ENCODE assay signal across 8 mouse cellular contexts in genomic region chr14:55094704-55095231, GRCm38 (mm10). TPM values are rescaled to one million over a fixed set of nuclear protein-coding genes. Genes with fewer than 3 reads are reported as not detected.
DNase-seq lines count a peak whose midpoint lies in the region; ATAC-seq and TF ChIP-seq lines count a peak whose summit lies in the region.

Gene Thtpa, plus strand, starts transcription at chr14:55094784.

- H3K4me1 ChIP-seq in embryonic facial prominence, embryonic 15.5 days: peaks cover 36% of the 10 kb centered on the region
- peaks cover 20% of the 10 kb centered on the region for H3K4me1 ChIP-seq in heart, embryonic 11.5 days (ENCODE audit: control insufficient read depth, insufficient read depth, low read length)
- H3K4me1 ChIP-seq in kidney, embryonic 15.5 days: peaks cover 50% of the 10 kb centered on the region
- peaks cover 52% of the 10 kb centered on the region for H3K4me1 ChIP-seq in liver, embryonic 12.5 days
- peaks cover 7% of the 10 kb centered on the region for H3K4me1 ChIP-seq in stomach, postnatal 0 days (replicated peaks; ENCODE audit: control insufficient read depth, insufficient read depth)

- WGBS in embryonic facial prominence, embryonic 15.5 days: under 1% methylated on average over 30 of the region's 30 CpGs
- WGBS in heart, embryonic 11.5 days (ENCODE audit: insufficient replicate concordance): 3% methylated on average over 30 of the region's 30 CpGs
- under 1% methylated on average over 30 of the region's 30 CpGs for WGBS in kidney, embryonic 15.5 days
- under 1% methylated on average over 30 of the region's 30 CpGs for WGBS in liver, embryonic 12.5 days (ENCODE audit: insufficient replicate concordance)
- WGBS in stomach, postnatal 0 days: under 1% methylated on average over 30 of the region's 30 CpGs

- peak within 1 kb of the TSS; percentile 68 for H3K9ac ChIP-seq in embryonic facial prominence, embryonic 15.5 days
- peak within 1 kb of the TSS; percentile 70 for H3K9ac ChIP-seq in heart, embryonic 11.5 days (ENCODE audit: low read depth, low read length)
- H3K9ac ChIP-seq in kidney, embryonic 15.5 days: peak within 1 kb of the TSS; percentile 69
- H3K9ac ChIP-seq in liver, embryonic 12.5 days: peak within 1 kb of the TSS; percentile 74
- peak within 1 kb of the TSS; percentile 75 for H3K9ac ChIP-seq in stomach, postnatal 0 days (ENCODE audit: low read length)

- peak; percentile 70 for ATAC-seq in embryonic facial prominence, embryonic 15.5 days (ENCODE audit: insufficient number of reproducible peaks, low FRiP score, low TSS enrichment, low read depth)
- peak; percentile 55; the same call in 1 of the 2 replicates for ATAC-seq in heart, embryonic 11.5 days (replicated peaks; ENCODE audit: insufficient number of reproducible peaks, low FRiP score, low TSS enrichment)
- ATAC-seq in kidney, embryonic 15.5 days (replicated peaks; ENCODE audit: low FRiP score): peak; percentile 69
- peak; percentile 65 for ATAC-seq in liver, embryonic 12.5 days
- peak; percentile 81 for ATAC-seq in stomach, postnatal 0 days (ENCODE audit: low FRiP score, low TSS enrichment)

- H3K36me3 ChIP-seq in embryonic facial prominence, embryonic 15.5 days: peaks cover 16% of the 10 kb centered on the region
- H3K36me3 ChIP-seq in heart, embryonic 11.5 days (ENCODE audit: control insufficient read depth, insufficient read depth, low read length): no peaks in the 10 kb centered on the region; the same call in 1 of the 2 replicates
- H3K36me3 ChIP-seq in kidney, embryonic 15.5 days: peaks cover 21% of the 10 kb centered on the region; the same call in 1 of the 2 replicates
- H3K36me3 ChIP-seq in liver, embryonic 12.5 days: peaks cover 23% of the 10 kb centered on the region
- peaks cover 5% of the 10 kb centered on the region; the same call in 1 of the 2 replicates for H3K36me3 ChIP-seq in stomach, postnatal 0 days (ENCODE audit: control insufficient read depth, insufficient read depth, low read length)

- H3K4me2 ChIP-seq in embryonic facial prominence, embryonic 15.5 days (replicated peaks): peak within 1 kb of the TSS; percentile 66
- H3K4me2 ChIP-seq in heart, embryonic 11.5 days: peak within 1 kb of the TSS; percentile 70
- peak within 1 kb of the TSS; percentile 76 for H3K4me2 ChIP-seq in kidney, embryonic 15.5 days
- peak within 1 kb of the TSS; percentile 68 for H3K4me2 ChIP-seq in liver, embryonic 12.5 days
- H3K4me2 ChIP-seq in stomach, postnatal 0 days (replicated peaks; ENCODE audit: low read depth): peak within 1 kb of the TSS; percentile 58

- peak within 1 kb of the TSS; percentile 80 for H3K4me3 ChIP-seq in embryonic facial prominence, embryonic 15.5 days (replicated peaks)
- H3K4me3 ChIP-seq in heart, embryonic 11.5 days (ENCODE audit: low read depth, low read length): peak within 1 kb of the TSS; percentile 55
- H3K4me3 ChIP-seq in kidney, embryonic 15.5 days (replicated peaks): peak within 1 kb of the TSS; percentile 75
- peak within 1 kb of the TSS; percentile 75 for H3K4me3 ChIP-seq in liver, embryonic 12.5 days
- peak within 1 kb of the TSS; percentile 72 for H3K4me3 ChIP-seq in stomach, postnatal 0 days (ENCODE audit: low read depth, low read length)

- no peaks in the 10 kb centered on the region for H3K9me3 ChIP-seq in embryonic facial prominence, embryonic 15.5 days (replicated peaks)
- H3K9me3 ChIP-seq in heart, embryonic 11.5 days (replicated peaks; ENCODE audit: control insufficient read depth, low read length): no peaks in the 10 kb centered on the region
- no peaks in the 10 kb centered on the region for H3K9me3 ChIP-seq in kidney, embryonic 15.5 days (replicated peaks)
- no peaks in the 10 kb centered on the region for H3K9me3 ChIP-seq in liver, embryonic 12.5 days (replicated peaks)
- no peaks in the 10 kb centered on the region for H3K9me3 ChIP-seq in stomach, postnatal 0 days (ENCODE audit: control insufficient read depth, low read length)

- TF ChIP-seq EP300 in stomach, postnatal 0 days (optimal IDR thresholded peaks at IDR 0.05): no peak

- H3K27me3 ChIP-seq in embryonic facial prominence, embryonic 15.5 days: no peaks in the 10 kb centered on the region
- no peaks in the 10 kb centered on the region for H3K27me3 ChIP-seq in heart, embryonic 11.5 days (ENCODE audit: control insufficient read depth, insufficient read depth, low read length)
- no peaks in the 10 kb centered on the region for H3K27me3 ChIP-seq in kidney, embryonic 15.5 days
- H3K27me3 ChIP-seq in liver, embryonic 12.5 days (replicated peaks): peaks cover 10% of the 10 kb centered on the region; the same call in 1 of the 2 replicates
- no peaks in the 10 kb centered on the region for H3K27me3 ChIP-seq in stomach, postnatal 0 days (ENCODE audit: control insufficient read depth, insufficient read depth, low read length)

- H3K27ac ChIP-seq in embryonic facial prominence, embryonic 15.5 days (replicated peaks): peak within 1 kb of the TSS; percentile 78
- H3K27ac ChIP-seq in heart, embryonic 11.5 days (ENCODE audit: low read depth, low read length): peak within 1 kb of the TSS; percentile 41; the same call in 1 of the 2 replicates
- peak within 1 kb of the TSS; percentile 87 for H3K27ac ChIP-seq in kidney, embryonic 15.5 days
- H3K27ac ChIP-seq in liver, embryonic 12.5 days: peak within 1 kb of the TSS; percentile 75
- peak within 1 kb of the TSS; percentile 78 for H3K27ac ChIP-seq in stomach, postnatal 0 days (replicated peaks)

- peak; percentile 67 to 72 for DNase-seq in B cell, adult 2 months
- peak; percentile 85 to 88 for DNase-seq in adrenal gland, postnatal 36 days
- peak; percentile 68 for DNase-seq in naive thymus-derived CD4-positive, alpha-beta T cell, adult 2 months (ENCODE audit: low read depth)
- DNase-seq in stomach, postnatal 0 days (ENCODE audit: low spot score): peak; percentile 84

- TF ChIP-seq CTCF in stomach, postnatal 0 days (IDR thresholded peaks at IDR 0.05; ENCODE audit: low read depth): no peak

RNA-seq across cellular contexts. Expression of gene Thtpa, which starts in this region (rescaled TPM):
- total RNA-seq in adrenal gland, postnatal 36 days (2021): 10 to 100 TPM; 12.9 to 18.6 TPM
- polyA plus RNA-seq in embryonic facial prominence, embryonic 15.5 days (2015; fragmentation: Nextera tagmentation; extraction: Ambion mirVana): 21.5 and 22.4 TPM in 2 replicates
- 12.4 and 15.1 TPM in 2 replicates for polyA plus RNA-seq in heart, embryonic 11.5 days (2014; fragmentation: Nextera tagmentation; extraction: Ambion mirVana)
- 21.0 and 21.5 TPM in 2 replicates for polyA plus RNA-seq in kidney, embryonic 15.5 days (2015; fragmentation: Nextera tagmentation; extraction: Ambion mirVana)
- polyA plus RNA-seq in liver, embryonic 12.5 days (2016; fragmentation: Nextera tagmentation; extraction: Ambion mirVana): 6.9 TPM in 2 replicates
- 11.5 and 11.8 TPM in 2 replicates for polyA plus RNA-seq in stomach, postnatal 0 days (2015; fragmentation: Nextera tagmentation; extraction: Ambion mirVana)

Comparison
In these comparisons a context has a peak if more than half of its experiments do, and no peak if none do; other contexts are left out.
1. Peak in every context shown above with its lines: DNase-seq, ATAC-seq, H3K4me3 ChIP-seq and H3K27ac ChIP-seq.